Mouse (Mus musculus) embryo, embryonic 10.5 days (tissue): ENCODE measurements around the gene Sgo2b.
"Not testable (repeated sequence)": the region's sequence is repeated elsewhere in the genome, so short reads cannot be mapped to it uniquely, and the experiment has no call there.

Experiments
- DNase-seq: peaks from one replicate; pipeline ENCODE4 v3.0.0-alpha.2; 2015; ENCODE audit warnings: low spot score

Sgo2b gene

GRCm38 (mm10) chr8:63951626-63952377, at the start of gene Sgo2b:
TSS of gene Sgo2b (minus strand) at chr8:63952248.
- DNase-seq = peak; percentile 41

GRCm38 (mm10) chr8:63970612-63971391, 18.8 kb upstream of the Sgo2b start:
- DNase-seq = peak; percentile 71

- no peak for DNase-seq
Observed at GRCm38 (mm10) chr8:63961032-63961785, 9.2 kb upstream of the Sgo2b start.

GRCm38 (mm10) chr8:63953802-63954201, 1.8 kb upstream of the Sgo2b start:
- not testable (repeated sequence) for DNase-seq

- no peak for DNase-seq
Observed at GRCm38 (mm10) chr8:63933171-63933570, 18.9 kb downstream of the Sgo2b start.

GRCm38 (mm10) chr8:63929301-63930097, 22.5 kb downstream of the Sgo2b start:
- DNase-seq = no peak

- DNase-seq = no peak
Observed at GRCm38 (mm10) chr8:63921257-63921960, 30.6 kb downstream of the Sgo2b start.

- DNase-seq = no peak
Observed at GRCm38 (mm10) chr8:63895096-63895495, 57.0 kb downstream of the Sgo2b start.

GRCm38 (mm10) chr8:63878353-63878752, 73.7 kb downstream of the Sgo2b start:
- DNase-seq = no peak

GRCm38 (mm10) chr8:63877393-63877792, 74.7 kb downstream of the Sgo2b start:
- peak; percentile 88 for DNase-seq

GRCm38 (mm10) chr8:63876949-63877348, 75.1 kb downstream of the Sgo2b start:
- no peak for DNase-seq
